Mouse (Mus musculus) brain, embryonic 14.5 days (tissue): Measurements from ENCODE around the gene Itgb3.

ENCODE experiments used
- CTCF ChIP-seq: fragments of 200-500 bp; IDR thresholded peaks from 2 replicates; pipeline ENCODE4 v1.5.1; 2012; ENCODE audit warnings: inconsistent platforms, mild to moderate bottlenecking, moderate library complexity, borderline replicate concordance; ENCODE audit not compliant: insufficient read depth, insufficient read length; ENCODE audit errors: extremely low read depth
- POLR2A ChIP-seq: fragments of 200-500 bp; IDR thresholded peaks from 2 replicates; pipeline ENCODE4 v1.6.1; 2012; ENCODE audit warnings: mild to moderate bottlenecking, inconsistent platforms, borderline replicate concordance; ENCODE audit not compliant: poor library complexity, insufficient read depth, insufficient read length, severe bottlenecking; ENCODE audit errors: extremely low read depth

DNA sequence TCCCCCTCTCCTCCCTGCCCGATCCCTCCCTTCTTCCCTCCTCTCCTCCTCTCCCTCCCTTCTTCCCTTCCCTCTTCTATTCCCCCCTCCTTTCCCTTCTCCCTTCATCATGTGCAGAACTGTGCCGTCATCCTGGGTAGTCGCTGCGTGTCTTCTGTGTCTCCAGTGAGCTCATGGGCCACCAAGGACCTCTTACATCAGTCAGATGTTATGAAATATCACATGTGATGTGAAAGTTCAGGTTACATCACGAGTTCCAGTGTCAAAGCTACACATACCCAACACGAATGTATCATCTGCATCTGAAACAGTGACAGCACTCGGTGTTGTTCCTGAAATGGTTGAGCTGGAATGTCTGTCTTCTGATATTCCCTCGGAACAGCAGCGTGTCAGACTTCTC is 42.6 kb upstream of the Itgb3 start:
- TF ChIP-seq CTCF = no peak
- TF ChIP-seq POLR2A = no peak
